Mouse (Mus musculus): ENCODE measurements around the gene Mcu.

GRCm38 (mm10) chr10:59614141-59614540, 2.4 kb downstream of the Mcu start:
- no peak for TF ChIP-seq CTCF (IDR thresholded peaks at IDR 0.05; ENCODE audit: insufficient read depth, low read length)
- TF ChIP-seq POLR2A (IDR thresholded peaks at IDR 0.05; ENCODE audit: borderline replicate concordance, extremely low read depth, low read depth, low read length), result no peak

All from lung, adult 2 months (tissue).